Mouse (Mus musculus) CH12F3 (cell line): ENCODE data around the gene Stag1.

ENCODE experiments used
- in situ Hi-C: fragments of 300-500 bp; cut with MboI; formaldehyde crosslinking; loops from 2 replicates; pipeline ENCODE4 v1.14.3; 2020; ENCODE audit warnings: low sequenced_read_pairs

Stag1 gene

DNA sequence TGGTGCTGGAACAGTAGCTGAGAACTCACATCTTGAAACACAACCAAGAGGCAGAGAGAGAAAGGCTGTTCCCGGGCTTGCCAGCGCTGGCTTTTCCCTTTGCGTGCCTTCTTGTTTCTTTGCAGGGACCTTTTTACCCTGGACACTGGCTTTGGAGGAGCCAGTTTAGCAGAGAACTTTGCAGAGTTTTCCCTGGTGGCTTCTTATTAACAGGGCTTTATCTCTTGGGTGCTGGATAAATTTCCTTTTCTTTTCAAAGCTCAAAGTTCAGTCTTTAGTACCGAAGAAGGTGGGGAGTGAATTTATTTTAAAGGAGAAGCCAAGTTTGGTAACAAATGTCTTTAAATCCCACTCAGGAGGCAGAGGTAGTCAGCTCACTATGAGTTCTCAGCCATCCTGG is 329.0 kb downstream of the Stag1 start:
- in situ Hi-C loops, result no loop called here

DNA sequence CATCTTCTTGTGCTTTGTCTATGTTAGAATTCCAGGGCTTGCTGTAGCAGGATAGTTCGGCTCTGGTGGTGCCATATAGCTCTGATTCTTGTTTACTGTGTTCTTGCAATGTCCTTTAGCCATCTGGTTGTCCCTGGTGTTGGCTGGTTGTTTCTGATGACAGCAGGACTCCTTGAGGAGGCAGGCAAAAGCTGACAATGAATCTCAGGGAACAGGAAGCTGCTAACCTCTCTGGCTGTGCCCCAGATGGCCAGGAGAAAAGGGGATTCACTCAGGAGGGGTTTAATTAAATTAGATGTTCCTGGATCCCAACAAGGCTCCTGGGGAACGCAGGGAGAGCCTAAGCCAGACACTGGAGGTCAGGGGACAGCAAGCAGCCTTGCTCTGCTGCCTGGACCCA is 344.4 kb downstream of the Stag1 start:
- in situ Hi-C loops, result no loop called here

DNA sequence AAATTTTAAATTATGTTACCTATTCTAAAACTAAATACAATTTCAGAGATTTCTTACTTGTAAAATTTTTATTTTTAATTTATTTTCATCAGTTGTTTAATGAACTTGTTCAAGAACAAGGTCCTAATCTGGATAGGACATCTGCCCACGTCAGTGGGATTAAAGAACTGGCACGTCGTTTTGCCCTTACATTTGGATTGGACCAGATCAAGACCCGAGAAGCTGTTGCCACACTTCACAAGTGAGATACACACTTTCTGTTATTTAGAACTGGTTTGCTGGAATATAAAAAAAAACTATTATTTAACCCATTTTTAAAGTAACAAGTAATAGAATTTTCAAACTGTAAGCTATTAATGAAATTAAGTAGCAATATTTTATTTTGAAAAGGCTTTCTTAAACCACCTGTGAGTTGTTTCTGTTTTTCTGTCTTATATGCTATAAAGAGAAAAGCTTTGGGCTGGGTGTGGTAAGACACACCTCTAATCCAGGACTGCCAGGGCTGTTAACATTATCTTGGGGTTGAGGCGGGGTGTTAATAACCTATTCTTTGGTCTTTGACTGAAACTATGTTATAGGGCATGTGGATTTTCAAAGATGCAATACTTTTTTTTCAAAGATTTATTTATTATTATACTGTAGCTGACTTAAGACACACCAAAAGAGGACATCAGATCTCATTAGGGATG is 347.2 kb downstream of the Stag1 start:
- in situ Hi-C loops, result no loop called here

DNA sequence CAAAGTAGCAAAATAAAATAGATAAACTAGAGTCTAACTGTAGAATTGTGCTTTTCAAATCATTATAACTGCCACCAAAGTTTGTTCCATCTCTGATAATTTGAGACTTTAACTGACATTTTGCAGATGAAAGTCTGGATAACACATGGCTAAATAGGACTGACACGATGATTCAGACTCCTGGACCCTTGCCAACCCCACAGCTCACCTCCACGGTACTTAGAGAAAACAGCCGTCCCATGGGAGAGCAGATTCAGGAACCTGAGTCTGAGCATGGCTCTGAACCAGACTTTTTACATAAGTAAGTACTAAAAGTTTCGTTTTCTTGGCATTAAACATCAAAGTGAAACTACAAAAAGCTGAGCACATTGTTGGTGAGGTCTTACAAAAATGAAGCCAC is 353.9 kb downstream of the Stag1 start:
- in situ Hi-C loops, result no loop called here

DNA sequence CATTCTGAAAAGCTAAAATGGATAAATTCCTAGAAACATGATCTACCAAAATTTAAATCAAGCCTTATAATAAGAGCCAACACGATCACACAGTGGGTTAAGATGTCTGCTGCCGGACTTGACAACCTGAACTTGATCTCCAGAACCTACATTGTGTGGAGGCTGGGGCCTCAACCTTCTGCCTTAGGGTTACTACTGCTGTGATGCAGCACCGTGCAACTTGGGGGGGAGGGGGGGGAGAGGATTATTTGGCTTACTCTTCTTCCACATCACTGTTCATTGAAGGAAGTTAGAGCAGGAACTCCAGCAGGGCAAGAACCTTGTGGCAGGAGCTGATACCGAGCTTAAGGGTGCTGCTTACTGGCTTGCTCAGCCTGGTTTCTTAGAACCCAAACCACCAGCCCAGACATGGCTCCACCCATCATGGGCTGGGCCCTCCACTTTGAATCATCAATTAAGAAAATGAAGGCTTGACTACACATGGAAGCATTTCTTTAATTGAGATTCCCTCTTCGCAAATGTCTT is 365.4 kb downstream of the Stag1 start:
- in situ Hi-C loops, result no loop called here

DNA sequence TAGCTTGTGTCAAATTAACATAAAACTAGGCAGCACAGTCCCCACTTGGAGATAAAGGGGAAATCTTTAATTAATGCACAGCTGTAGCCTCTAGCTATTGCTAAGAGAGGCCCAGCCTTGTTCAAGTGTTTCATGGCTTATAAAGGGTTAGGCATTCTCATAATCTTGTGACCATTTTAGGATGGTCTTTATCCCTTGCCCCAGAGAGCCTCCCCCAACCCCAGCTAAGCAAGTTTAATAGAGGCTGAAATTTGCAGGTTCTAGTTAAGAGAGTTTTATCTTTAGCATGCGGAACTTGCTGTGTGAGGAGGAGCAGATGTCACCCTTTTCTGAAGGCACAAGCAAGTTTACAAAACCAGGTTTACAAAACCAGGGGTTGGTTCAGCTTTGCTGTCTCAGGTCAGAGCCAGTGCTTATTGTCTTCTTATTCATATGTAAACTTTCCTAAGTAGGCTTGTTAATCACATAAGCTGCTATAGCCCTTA is 365.9 kb downstream of the Stag1 start:
- in situ Hi-C loops, result no loop called here

DNA sequence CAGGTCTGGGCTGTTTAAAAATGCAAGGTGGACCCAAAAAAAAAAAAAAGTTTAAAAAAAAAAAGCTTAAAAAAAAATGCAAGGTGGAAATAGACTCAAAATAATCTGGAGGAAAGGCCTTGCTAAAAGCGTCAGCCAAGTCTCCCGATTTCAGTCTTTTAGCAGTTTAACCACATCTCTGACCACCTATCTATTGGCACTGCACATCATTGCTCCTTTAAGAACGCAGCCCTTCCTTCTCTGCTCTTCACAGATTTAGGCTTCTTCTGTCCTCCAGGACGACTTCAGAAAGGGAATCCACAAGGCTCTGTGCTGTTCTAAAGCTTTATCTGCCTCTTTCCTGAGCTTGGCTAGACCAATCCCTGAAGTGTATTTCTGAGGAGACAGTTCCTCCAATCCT is 366.5 kb downstream of the Stag1 start:
- in situ Hi-C loops, result no loop called here

DNA sequence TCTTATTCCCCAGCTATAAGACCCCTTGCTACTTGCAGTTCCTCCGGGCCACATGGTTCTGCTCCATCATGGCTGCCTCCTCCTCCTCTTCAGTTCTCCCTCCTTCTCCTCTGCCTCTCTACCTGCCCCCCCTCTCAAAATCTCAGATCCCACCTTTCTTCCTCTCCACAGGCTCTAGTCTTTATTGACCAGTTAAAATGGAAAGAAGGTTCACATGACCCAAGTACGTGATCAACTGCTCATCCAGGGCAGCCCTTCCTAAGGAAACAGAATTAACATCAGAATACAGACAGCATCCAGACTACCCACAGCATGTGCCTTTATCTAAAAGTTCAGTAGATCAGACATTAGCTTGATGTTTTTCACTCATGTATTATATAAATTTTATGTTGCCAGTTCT is 371.9 kb downstream of the Stag1 start:
- in situ Hi-C loops, result no loop called here

DNA sequence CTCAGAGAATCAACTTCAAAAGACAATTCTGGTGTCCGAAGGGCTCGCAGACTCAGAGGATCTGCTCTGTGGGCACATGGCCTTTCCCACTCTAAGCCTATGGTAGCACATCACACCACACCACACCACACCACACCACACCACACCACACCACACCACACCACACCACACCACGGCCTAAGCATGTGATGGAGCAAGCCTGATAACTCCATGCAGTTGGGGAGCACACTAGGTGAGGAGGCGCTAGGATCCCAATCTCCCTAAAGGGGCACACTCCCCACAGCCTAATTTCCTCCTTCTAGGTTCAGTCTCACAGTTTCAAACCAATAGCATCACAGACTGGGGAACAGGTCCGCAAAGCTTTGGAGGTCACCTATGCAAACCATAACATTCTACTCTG is 381.1 kb downstream of the Stag1 start:
- in situ Hi-C loops, result no loop called here

DNA sequence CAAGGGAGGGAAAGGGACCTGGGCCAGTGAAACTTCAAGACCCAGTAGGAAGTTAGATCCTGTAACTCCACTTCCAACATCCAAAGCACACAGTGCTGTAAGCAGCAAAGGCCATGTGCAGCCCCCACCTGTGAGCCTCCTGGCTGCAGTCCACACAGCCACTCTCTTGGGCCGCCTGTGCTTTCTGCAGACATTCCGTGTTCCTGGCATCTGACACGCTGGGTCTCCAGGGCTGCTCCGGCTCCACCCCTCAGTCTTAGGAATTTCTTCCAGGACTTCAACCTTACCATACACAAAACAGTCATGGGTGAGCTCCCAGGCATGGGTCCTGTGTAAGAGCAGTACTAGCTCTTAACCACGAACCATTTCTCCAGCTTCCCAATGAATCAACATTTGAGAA is 381.7 kb downstream of the Stag1 start:
- in situ Hi-C loops, result no loop called here

DNA sequence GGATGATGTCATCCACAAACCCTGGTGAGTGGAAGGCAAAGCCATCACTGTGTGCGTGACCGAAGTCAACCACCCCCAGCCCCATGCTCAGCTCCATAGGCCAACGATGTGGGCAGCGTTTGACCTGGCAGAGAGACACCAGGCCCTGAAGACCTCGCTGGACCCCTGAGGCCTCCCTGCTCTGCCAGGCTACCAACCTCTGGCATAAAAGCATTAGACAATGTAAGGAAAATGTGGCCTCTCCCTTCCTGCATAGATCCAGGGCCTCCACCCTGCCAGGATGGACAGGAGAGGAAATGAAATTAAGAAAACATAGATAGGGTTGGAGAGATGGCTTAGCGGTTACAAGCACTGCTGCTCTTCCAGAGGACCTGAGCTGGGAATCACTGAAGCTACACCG is 385.2 kb downstream of the Stag1 start:
- in situ Hi-C loops, result no loop called here

DNA sequence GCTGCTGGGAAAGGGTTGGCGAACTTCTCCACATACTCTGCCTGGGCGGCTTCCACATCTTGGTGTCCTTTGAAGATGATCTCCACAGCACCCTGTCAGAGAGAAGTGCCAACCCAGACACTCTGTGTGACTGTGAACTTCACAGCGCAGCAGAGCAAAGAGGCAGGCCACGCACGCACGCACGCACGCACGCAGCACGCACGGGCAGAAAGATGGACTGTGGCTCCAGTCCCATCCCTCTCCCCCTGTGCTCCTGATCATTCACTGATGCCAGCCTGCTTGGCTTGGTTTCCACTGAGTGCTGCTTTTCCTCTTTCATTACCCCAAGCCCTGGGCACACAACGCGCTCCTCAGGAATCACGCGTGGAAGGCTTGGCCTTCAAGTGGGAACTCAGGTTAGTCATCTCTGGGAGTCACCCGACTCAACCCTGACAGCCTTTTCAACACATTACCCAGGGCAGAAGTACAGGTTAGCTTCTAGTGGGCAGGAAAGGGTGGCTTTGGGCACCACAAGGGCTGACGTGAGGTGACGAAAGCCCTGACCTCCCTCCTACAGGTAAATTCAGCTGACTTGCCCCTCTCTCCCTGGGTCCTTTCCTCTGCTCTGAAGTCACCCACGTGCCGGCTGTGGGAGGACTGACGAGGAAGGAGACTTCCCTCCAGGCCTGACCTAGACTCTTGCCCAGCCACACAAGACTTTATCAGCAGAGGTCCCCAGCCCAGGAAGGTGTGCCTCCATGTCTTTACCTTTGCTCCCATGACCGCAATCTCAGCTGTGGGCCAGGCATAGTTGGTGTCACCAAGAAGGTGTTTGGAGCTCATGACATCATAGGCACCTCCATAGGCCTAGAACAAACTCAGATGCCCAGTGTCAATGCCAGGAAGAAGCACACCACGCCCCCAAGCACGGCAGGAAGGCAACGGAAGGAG is 387.0 kb downstream of the Stag1 start:
- in situ Hi-C loops, result no loop called here

DNA sequence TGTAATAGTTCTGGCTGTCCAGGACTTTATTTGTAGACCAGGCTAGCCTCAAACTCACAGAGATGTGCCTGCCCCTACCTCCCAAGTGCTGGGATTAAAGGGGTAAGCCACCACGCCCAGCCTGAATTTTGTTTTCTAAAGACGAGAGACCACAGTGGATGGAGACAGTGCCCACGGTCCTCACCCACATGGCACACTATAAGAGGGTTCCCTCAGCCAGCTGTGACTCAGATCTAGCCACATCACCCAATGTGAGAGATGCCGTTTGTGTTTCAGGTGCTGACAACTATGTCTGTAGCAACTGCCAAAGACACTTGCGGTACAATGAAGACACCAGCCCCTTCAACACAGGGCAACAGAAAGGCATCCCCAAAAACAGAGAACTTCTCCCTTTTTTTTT is 389.4 kb downstream of the Stag1 start:
- in situ Hi-C loops, result no loop called here

DNA sequence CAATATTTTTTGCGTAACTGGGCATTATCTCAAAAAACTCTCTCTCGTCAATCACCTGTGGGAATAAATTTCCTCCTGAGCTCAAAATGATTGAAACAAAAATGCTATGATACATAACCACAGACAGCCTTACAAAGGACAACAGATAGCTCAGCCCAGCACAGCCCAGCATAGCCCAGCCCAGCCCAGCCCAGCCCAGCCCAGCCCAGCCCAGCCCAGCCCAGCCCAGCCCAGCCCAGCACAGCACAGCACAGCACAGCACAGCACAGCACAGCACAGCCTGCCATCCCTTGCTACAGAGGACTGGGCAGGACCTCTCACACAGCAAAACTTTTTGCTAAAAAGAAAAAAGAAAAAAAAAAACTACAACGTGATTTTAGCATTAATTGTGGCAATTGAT is 390.3 kb downstream of the Stag1 start:
- in situ Hi-C loops, result no loop called here

DNA sequence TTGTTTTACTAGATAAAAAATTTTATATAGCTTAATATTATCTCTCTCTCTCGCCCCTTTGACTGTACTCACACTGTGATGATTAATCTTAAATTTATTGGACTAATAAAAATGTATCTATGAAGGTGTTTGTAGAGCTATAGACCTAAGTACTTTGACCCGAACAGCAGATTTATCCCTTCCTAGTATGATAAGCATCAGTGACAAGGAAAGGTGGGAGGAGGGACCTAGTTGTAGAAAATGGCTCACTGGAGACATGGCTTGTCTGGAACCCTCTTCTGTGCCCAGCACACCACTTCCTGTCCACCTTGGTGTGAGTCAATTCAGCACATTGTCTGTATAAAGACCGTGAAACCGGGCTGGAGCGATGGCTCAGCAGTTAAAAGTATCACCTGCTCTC is 393.0 kb downstream of the Stag1 start:
- in situ Hi-C loops, result no loop called here

DNA sequence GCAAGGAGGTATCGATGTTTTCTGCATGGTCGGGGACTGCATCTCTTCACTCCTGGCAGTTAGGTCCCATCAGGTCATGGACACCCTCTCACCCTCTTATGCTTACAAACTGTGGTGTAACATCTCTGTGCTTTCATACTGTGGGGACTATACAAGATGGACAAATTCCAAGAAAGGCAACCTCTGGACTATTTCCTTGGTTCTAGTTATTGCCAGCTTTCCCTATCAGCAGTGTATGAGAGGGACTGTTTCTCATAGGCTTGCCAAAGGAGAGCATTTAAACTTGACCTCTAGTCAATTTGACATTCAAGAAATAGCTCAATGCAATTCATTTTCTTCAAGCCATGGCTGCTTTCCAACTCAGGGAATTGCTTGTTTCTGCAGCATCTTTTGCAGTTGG is 393.7 kb downstream of the Stag1 start:
- in situ Hi-C loops, result no loop called here

DNA sequence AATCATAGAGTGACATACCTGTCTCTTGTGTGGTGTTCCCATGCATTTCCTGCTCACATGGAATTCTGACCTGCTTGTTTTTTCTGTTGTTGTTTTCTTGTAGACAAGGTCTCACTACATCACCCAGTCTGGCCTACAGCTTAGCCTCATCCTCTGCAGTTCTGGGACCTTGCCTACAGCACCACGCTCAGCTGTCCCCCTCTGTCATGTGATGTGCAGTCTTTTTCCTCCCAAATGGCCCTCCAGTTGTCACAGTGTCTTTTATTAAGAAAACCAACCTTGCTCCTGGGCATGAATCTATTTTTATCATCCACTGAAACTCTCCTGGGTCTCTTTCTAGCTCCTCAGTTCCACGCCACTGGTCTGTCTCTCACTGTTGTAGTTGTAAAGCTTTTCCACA is 394.6 kb downstream of the Stag1 start:
- in situ Hi-C loops, result no loop called here

DNA sequence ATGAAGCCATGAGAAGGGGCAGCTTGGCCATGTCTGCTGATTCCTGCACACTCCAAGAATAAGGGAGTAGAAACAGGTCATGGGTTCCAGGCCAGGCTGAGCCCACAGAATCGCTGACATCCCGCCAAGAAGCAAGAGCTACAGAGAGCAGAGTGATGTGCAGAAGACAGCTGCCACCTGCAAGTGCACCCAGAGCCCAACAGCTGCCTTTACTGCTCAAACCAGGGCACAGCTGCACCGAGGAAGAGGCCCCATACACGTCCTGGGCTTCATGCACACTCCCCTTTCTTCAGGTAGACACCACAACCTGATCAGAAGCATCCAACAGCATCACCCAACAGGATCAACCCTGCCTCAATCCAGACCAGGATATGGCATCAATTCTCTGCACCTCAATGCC is 396.3 kb downstream of the Stag1 start:
- in situ Hi-C loops, result no loop called here

DNA sequence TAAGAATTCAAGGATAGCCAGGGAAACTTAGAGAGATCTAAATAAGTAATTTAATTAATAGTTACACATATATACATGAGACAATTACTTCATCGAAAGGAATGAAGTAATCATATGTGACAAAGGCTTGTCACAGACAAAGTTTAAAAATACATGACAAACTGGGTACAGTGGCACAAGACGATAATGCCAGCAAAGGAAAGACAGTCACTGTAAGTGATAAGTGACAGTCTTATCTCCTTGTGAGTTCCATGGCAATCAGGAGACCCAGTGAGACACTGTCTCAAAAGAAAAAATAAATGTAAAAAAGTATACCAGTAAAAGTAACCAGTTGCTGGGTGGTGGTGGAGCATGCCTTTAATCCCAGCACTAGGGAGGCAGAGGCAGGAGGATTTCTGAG is 399.5 kb downstream of the Stag1 start:
- in situ Hi-C loops, result no loop called here

DNA sequence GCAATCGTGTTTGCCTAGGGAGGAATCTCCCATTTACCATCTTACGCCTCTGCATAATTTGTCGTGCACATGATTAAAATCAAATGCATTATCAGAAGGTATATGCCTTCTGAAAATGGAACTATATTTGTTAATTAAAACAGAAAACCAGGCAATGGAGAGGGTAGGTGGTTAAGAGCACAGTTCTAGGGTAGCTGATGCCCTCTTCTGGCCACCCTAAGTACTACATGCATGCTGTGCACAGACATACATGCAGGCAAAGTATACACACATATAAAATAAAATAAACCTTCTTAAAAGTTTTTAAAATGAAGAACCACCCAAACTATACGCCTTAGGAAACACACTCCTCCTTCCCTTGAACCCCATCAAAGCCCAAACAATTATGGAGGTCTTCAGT is 404.5 kb downstream of the Stag1 start:
- in situ Hi-C loops, result no loop called here

DNA sequence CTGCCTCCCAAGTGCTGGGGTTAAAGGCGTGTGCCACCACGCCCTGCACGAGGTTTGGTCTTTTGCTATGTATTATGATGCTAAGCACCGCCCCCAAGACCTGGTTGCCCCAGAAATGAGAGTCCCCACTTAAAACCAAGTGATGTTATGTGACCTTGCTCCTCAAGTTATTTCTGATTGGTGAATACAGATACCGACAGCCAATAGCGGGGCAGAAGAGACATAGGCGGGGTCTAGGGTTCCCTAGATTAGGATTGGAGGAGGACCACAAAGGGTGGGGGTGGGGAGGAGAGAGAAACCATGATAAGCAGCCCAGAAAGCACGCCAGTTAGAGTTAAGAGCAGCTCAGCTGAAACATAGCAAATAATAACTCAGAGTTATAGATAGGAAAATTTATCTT is 405.2 kb downstream of the Stag1 start:
- in situ Hi-C loops, result no loop called here

DNA sequence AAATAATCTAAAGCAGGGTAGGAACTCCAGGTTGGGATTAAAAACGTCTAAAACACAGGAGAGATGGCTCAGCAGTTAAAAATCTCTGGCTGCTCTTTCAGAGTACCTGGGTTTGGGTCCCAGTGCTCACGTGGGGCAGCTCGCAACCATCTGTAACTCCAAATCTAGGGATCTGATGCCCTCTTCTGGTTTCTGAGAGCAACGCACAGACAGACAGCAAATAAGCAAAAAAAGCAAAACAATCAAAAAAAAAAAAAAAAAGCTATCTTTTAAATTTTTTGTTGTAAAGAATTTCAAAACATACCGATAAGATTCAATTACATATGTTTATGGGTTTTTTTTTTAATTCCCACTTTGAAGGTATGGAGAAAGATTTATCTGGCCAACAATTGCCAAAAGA is 405.7 kb downstream of the Stag1 start:
- in situ Hi-C loops, result no loop called here
